Mouse (Mus musculus) mesoderm, embryonic 11.5 days (tissue): Measurements from ENCODE around the gene Prkcd.

Experiments used
- DNase-seq: peaks from one replicate; pipeline ENCODE4 v3.0.0-alpha.2; 2012; ENCODE audit warnings: low read depth, low spot score

The Prkcd gene

DNA sequence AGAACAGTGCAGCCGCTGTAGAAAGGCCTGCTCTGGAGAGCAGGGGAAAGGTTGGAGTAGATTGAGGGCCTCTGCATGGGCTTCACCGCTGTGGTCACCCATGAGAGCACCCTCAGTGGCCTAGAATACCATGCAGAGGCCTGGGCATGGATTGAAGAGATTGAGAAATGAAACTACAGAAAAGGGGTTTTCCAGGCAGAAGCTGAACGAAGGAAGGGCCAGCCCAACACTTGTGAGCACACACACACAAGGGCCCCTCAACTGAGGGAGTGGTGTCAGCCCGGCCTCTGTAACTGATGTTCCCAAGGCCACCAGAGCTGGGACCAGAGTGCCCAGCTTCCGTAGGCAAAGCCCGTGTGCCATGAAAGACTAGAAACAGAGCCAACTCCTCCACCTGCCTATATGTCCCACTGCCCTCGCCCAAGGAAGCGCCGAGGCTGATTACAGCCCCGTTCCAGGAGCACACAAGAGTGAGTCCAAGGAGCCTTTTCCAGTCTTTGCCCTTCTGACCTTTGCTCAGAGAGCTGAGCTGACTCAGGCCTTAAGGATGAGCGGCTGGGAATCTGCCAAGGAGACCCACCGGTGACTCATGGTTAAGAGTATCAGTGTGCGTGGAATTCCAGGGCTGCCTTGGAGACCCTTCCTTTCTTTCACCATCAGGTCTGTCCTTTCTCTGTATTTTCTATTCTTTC is 9.4 kb upstream of the Prkcd start:
- DNase-seq = no peak

DNA sequence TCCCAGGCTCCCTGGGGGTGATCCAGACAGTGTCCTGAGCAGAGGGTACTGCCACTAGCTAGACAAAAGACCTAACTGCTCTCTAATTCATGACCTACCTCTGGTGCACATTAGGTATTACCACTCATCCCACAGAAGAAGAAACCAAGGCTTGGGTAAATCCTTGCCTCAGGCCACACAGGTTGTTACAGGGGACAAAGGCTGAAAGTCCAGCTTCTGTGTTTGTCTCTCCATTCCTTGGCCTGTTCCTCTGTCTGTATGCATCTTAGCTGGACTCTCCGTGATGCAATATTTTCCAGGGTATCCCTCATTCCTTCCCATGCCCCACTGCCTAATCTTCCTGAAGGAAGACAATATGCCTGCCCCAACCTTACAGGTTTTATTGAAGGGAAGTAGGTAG is 8.4 kb upstream of the Prkcd start:
- no peak for DNase-seq

DNA sequence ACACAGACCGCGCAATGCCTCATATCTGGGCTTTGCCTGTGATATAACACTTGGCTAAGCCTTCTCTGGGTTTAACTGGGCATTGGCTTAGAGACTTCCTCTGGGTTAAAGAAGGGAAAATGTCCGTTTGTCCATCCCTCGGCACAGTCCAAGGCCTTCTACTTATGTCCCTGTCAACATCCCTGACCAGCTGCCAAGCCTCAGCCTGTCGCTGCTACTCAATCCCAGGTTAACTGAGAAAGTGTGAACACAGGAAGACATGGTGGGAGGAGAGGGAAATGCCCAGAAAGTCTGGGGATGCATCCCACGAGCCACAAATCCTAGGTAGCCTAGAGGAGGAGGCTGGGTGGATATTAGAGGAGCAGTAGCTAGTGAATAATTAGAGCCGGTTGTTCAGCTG is 7.7 kb upstream of the Prkcd start:
- no peak for DNase-seq

GRCm38 (mm10) chr14:30631834-30632233 is 5.8 kb upstream of the Prkcd start:
- DNase-seq = no peak

GRCm38 (mm10) chr14:30630811-30631576 is 5.0 kb upstream of the Prkcd start:
- DNase-seq = no peak

- DNase-seq = no peak
Observed at GRCm38 (mm10) chr14:30629839-30630238, 3.8 kb upstream of the Prkcd start.

GRCm38 (mm10) chr14:30628235-30628634 is 2.2 kb upstream of the Prkcd start:
- no peak for DNase-seq

GRCm38 (mm10) chr14:30626756-30627742 is 1.0 kb upstream of the Prkcd start:
- DNase-seq = no peak

- DNase-seq = peak; percentile 51
Observed at GRCm38 (mm10) chr14:30625131-30625807, 741 bp downstream of the Prkcd start.

DNA sequence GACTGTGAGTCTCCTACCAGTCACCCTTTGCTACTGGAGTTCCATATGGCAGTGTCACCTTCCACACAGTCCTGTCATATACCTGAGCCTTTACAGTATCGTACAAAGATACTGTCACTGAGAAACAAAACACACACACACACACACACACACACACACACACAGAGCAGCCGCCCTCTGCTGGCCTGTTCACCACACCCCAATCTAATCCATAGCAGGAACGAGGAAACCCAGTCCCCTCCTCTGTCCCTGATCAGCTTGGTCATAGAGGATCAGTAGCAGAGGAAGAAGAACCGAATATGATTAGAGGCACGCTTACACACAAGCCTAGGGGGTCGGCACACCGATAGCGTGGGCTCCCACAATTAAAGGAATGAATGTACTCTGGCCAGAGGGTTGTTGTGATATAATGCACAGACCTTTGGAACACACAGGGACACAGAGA is 1.7 kb downstream of the Prkcd start:
- DNase-seq = no peak

DNA sequence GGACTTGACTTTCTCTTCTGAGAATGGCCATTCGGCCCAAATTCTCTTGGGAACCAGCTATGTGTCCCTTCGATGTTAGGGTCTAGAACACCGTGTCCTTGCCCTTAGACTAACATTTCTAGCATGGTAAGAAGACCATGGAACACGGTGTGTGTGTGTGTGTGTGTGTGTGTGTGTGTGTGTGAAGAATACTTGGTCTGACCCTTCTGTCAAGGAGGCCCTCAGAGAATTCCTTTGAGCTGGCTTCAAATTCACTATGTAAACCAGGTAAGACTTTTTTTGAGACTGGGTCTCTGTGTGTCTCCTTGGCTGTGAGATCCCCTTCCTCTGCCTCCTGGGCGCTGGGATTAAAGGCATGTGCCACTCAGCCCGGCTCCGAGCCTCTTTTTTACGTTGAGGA is 3.5 kb downstream of the Prkcd start:
- no peak for DNase-seq

- DNase-seq = no peak
Observed at GRCm38 (mm10) chr14:30622130-30622529, 3.9 kb downstream of the Prkcd start.

- no peak for DNase-seq
Observed at GRCm38 (mm10) chr14:30619982-30620578, 5.9 kb downstream of the Prkcd start.

- no peak for DNase-seq
Observed at GRCm38 (mm10) chr14:30618746-30619275, 7.2 kb downstream of the Prkcd start.

GRCm38 (mm10) chr14:30616751-30617150 is 9.3 kb downstream of the Prkcd start:
- no peak for DNase-seq

DNA sequence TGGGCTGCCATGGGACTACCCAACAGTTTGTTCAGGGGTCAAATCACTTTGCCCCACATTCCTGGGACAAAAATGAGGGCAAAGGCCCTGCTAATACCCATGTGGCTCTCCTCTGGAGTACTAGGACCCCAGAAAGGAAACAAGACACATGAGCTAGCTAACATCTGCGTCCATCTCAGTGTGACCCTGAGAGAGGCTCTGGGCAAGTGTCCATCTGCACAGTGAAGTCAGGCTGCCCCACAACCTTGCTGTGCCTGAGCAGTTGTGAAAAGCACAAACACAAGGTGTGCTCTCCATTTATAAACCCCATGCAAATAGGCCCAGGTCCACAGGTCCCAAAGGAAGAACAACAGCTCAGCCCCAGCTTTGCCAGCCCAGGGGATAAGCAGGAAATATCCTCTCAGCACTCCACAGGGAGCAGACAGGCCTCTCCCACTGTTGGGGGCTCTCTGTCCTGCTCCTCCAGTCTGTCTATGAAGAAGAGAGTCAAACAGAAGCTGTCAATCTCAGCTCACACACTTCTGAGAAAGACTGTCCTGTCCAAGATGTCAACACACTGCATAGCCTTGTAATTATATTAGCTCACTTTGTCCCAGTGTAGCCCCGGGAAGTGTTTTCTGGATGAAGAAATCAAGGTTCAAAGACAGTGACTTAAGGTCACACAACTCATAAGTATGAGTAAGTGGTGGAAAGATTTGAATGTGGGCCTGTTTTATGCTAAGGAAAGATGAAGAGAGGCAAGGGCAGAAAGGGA is 12.9 kb downstream of the Prkcd start:
- no peak for DNase-seq

DNA sequence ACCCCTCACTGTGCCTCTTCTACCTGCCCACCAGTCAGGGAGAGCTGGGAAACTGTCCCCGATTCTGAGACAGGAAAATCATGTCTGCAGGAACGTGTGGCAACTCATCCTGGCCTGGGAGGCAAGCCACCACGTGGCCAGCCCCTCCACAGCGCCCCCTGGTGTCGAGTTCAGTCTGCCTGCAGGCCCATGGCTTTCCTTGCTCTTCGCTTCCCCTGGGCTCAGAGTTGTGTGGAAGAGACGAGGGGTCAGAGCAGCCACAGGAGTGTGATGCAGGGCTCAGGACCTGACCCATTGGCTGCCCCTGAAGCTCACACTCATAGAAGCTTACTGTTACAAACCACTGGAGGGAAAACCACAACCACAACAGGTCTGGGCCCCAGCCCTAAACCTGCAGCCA is 13.5 kb downstream of the Prkcd start:
- DNase-seq = peak; percentile 74

- no peak for DNase-seq
Observed at GRCm38 (mm10) chr14:30610940-30611339, 15.1 kb downstream of the Prkcd start.

DNA sequence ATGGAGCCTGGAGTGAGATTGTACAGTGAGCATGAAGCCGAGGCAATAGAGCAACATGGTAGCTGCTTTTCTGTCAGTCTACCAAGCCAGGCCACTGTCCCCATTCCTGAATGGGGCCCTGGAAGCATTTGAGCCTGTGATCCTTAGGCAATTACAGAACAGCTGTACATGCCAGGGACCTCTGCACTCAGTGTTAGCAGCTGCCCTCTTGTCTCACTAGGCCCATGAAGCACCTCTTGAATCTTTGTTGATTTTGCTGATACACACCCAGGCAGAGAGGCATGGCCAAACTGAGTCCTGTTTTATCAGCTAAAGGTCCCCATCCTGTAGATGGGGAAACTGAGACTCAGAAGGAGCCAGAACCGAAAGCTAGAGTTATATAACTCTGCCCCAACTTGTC is 15.7 kb downstream of the Prkcd start:
- no peak for DNase-seq

- no peak for DNase-seq
Observed at GRCm38 (mm10) chr14:30609499-30609898, 16.5 kb downstream of the Prkcd start.
